Mouse (Mus musculus) adrenal gland, adult 18-20 months (tissue): ENCODE measurements around the gene Pfdn5. TPM values are rescaled to one million over a fixed set of nuclear protein-coding genes. Genes with fewer than 3 reads are reported as not detected.
"Not testable (repeated sequence)": the region's sequence is repeated elsewhere in the genome, so short reads cannot be mapped to it uniquely, and the experiment has no call there.

Experiments used
- DNase-seq, 2 experiments: peaks; one replicate each; pipeline ENCODE4 v3.0.0; 2021 to 2022; ENCODE audit warnings: low spot score in 2 of 2
- total RNA-seq, 2 experiments: library from RNA; stranded (reverse); gene quantifications; 1 replicate in 1 of 2; 2 replicates in 1 of 2; pipeline ENCODE4 v1.2.3; 2021

The Pfdn5 gene
- total RNA-seq, 2 experiments from 2014 or later, result 443 to 458 TPM

- DNase-seq, result peak; percentile 66 to 72
Observed at GRCm38 (mm10) chr15:102331610-102332015, 5.7 kb downstream of the Pfdn5 start, which contains the start of gene Myg1. TSS of gene Myg1 (plus strand) at chr15:102331709.

- no peak for DNase-seq
Observed at GRCm38 (mm10) chr15:102335254-102335653, 9.3 kb downstream of the Pfdn5 start.

GRCm38 (mm10) chr15:102335925-102336324, 10.0 kb downstream of the Pfdn5 start:
- DNase-seq, result not testable (repeated sequence)

- no peak for DNase-seq
Observed at GRCm38 (mm10) chr15:102336946-102337345, 11.0 kb downstream of the Pfdn5 start.

- DNase-seq, result no peak
Observed at GRCm38 (mm10) chr15:102339612-102340011, 13.7 kb downstream of the Pfdn5 start.

GRCm38 (mm10) chr15:102341580-102341979, 15.7 kb downstream of the Pfdn5 start:
- DNase-seq, result peak; percentile 37 to 50

GRCm38 (mm10) chr15:102344490-102344889, 18.6 kb downstream of the Pfdn5 start:
- DNase-seq, result no peak

GRCm38 (mm10) chr15:102346444-102346843, 20.5 kb downstream of the Pfdn5 start:
- no peak for DNase-seq

GRCm38 (mm10) chr15:102350138-102350941, 24.4 kb downstream of the Pfdn5 start, which contains the start of gene Aaas:
TSS of gene Aaas (minus strand) at chr15:102350771.
- DNase-seq, result peak; percentile 95 to 96

GRCm38 (mm10) chr15:102350942-102351291, 25.0 kb downstream of the Pfdn5 start:
- DNase-seq, result no peak

- DNase-seq, result no peak
Observed at GRCm38 (mm10) chr15:102352177-102352576, 26.3 kb downstream of the Pfdn5 start.

- no peak for DNase-seq
Observed at GRCm38 (mm10) chr15:102353986-102354385, 28.1 kb downstream of the Pfdn5 start.

- DNase-seq, result peak; percentile 28 to 51
Observed at GRCm38 (mm10) chr15:102355134-102355870, 29.4 kb downstream of the Pfdn5 start.

GRCm38 (mm10) chr15:102355871-102356441, 30.0 kb downstream of the Pfdn5 start:
- no peak for DNase-seq

- DNase-seq, result no peak
Observed at GRCm38 (mm10) chr15:102356501-102357325, 30.8 kb downstream of the Pfdn5 start.

- DNase-seq, result no peak
Observed at GRCm38 (mm10) chr15:102358126-102358525, 32.2 kb downstream of the Pfdn5 start.

GRCm38 (mm10) chr15:102358834-102359233, 32.9 kb downstream of the Pfdn5 start:
- no peak for DNase-seq

GRCm38 (mm10) chr15:102362648-102363047, 36.7 kb downstream of the Pfdn5 start:
- no peak for DNase-seq

GRCm38 (mm10) chr15:102364678-102365077, 38.8 kb downstream of the Pfdn5 start:
- DNase-seq, result no peak

- DNase-seq, result no peak
Observed at GRCm38 (mm10) chr15:102366238-102366637, 40.3 kb downstream of the Pfdn5 start.
